Mouse (Mus musculus): ENCODE data around the gene Taco1. TPM values are rescaled to one million over a fixed set of nuclear protein-coding genes. Genes with fewer than 3 reads are reported as not detected.
"Not testable (repeated sequence)": the region's sequence is repeated elsewhere in the genome, so short reads cannot be mapped to it uniquely, and the experiment has no call there.

The Taco1 gene
- 10.4 and 14.0 TPM in 2 replicates for polyA plus RNA-seq (2016; fragmentation: Nextera tagmentation; extraction: Ambion mirVana)

- H3K27me3 ChIP-seq (ENCODE audit: insufficient read depth, poor library complexity, severe bottlenecking): no peaks in the 10 kb centered on the region
- H3K36me3 ChIP-seq: peaks cover 6% of the 10 kb centered on the region; the same call in 1 of the 2 replicates
- WGBS: under 1% methylated on average over 49 of the region's 49 CpGs
- peak; percentile 93 for DNase-seq (ENCODE audit: low spot score)
- H3K4me1 ChIP-seq (replicated peaks): peaks cover 12% of the 10 kb centered on the region
- no peaks in the 10 kb centered on the region for H3K9me3 ChIP-seq
- H3K27ac ChIP-seq: peak within 1 kb of the TSS; percentile 87
- H3K4me3 ChIP-seq: peak within 1 kb of the TSS; percentile 81
Observed at GRCm38 (mm10) chr11:106065923-106066571, at the start of gene Taco1. Gene Taco1, plus strand, starts transcription at chr11:106066061.

GRCm38 (mm10) chr11:106016440-106016839 lies 49.4 kb upstream of the Taco1 start:
- Histone ChIP-seq H3K36me3 (no peaks in the 10 kb centered on the region), H3K27ac (no peak overlapping the region), H3K27me3 (ENCODE audit: insufficient read depth, poor library complexity, severe bottlenecking) (peaks cover 28% of the 10 kb centered on the region), H3K9me3 (no peaks in the 10 kb centered on the region), H3K4me3 (no peak overlapping the region), H3K4me1 (replicated peaks) (peaks cover 27% of the 10 kb centered on the region)
- 83% methylated on average over 5 of the region's 5 CpGs for WGBS
- DNase-seq (ENCODE audit: low spot score): no peak

- H3K27ac ChIP-seq: peak overlapping the region; percentile 74
- H3K27me3 ChIP-seq (ENCODE audit: insufficient read depth, poor library complexity, severe bottlenecking): peaks cover 34% of the 10 kb centered on the region
- WGBS: 1% methylated on average over 50 of the region's 50 CpGs
- peaks cover 13% of the 10 kb centered on the region for H3K4me1 ChIP-seq (replicated peaks)
- no peaks in the 10 kb centered on the region for H3K36me3 ChIP-seq
- no peaks in the 10 kb centered on the region for H3K9me3 ChIP-seq
- peak; percentile 46 for DNase-seq (ENCODE audit: low spot score)
- peak overlapping the region; percentile 56 for H3K4me3 ChIP-seq
Observed at GRCm38 (mm10) chr11:106020051-106020763, 45.7 kb upstream of the Taco1 start.

- H3K36me3 ChIP-seq: peaks cover 8% of the 10 kb centered on the region
- DNase-seq (ENCODE audit: low spot score): no peak
- H3K9me3 ChIP-seq: no peaks in the 10 kb centered on the region
- H3K27me3 ChIP-seq (ENCODE audit: insufficient read depth, poor library complexity, severe bottlenecking): peaks cover 13% of the 10 kb centered on the region
- WGBS: 79% methylated on average over 3 of the region's 3 CpGs
- H3K4me1 ChIP-seq (replicated peaks): peaks cover 7% of the 10 kb centered on the region; the same call in 1 of the 2 replicates
- H3K27ac ChIP-seq: no peak overlapping the region
- H3K4me3 ChIP-seq: no peak overlapping the region
Observed at GRCm38 (mm10) chr11:106025774-106026173, 40.1 kb upstream of the Taco1 start.

- WGBS: 39% methylated on average over 11 of the region's 11 CpGs
- Histone ChIP-seq H3K27me3 (ENCODE audit: insufficient read depth, poor library complexity, severe bottlenecking) (peaks cover 5% of the 10 kb centered on the region), H3K4me1 (replicated peaks) (peaks cover 7% of the 10 kb centered on the region; the same call in 1 of the 2 replicates), H3K9me3 (no peaks in the 10 kb centered on the region), H3K36me3 (peaks cover 8% of the 10 kb centered on the region), H3K27ac (no peak overlapping the region), H3K4me3 (no peak overlapping the region)
- DNase-seq (ENCODE audit: low spot score): peak; percentile 41
Observed at GRCm38 (mm10) chr11:106026465-106027151, 39.3 kb upstream of the Taco1 start.

GRCm38 (mm10) chr11:106027607-106028006 lies 38.3 kb upstream of the Taco1 start:
- no peak overlapping the region for H3K27ac ChIP-seq
- DNase-seq (ENCODE audit: low spot score): no peak
- WGBS: 89% methylated on average over 5 of the region's 5 CpGs

GRCm38 (mm10) chr11:106032074-106032473 lies 33.8 kb upstream of the Taco1 start:
- Histone ChIP-seq H3K4me1 (replicated peaks) (peaks cover 15% of the 10 kb centered on the region), H3K4me3 (peak overlapping the region; percentile 47), H3K27ac (peak overlapping the region; percentile 75; the same call in 1 of the 2 replicates)
- not testable (repeated sequence) for H3K27me3 ChIP-seq (ENCODE audit: insufficient read depth, poor library complexity, severe bottlenecking); DNase-seq (ENCODE audit: low spot score); H3K36me3 ChIP-seq; H3K9me3 ChIP-seq
- 36% methylated on average over 15 of the region's 25 CpGs for WGBS

More at GRCm38 (mm10) chr11:106027607-106028006, 38.3 kb upstream of the Taco1 start:
- H3K9me3 ChIP-seq: no peaks in the 10 kb centered on the region; the same call in 1 of the 2 replicates
- H3K36me3 ChIP-seq: peaks cover 8% of the 10 kb centered on the region
- no peak overlapping the region for H3K4me3 ChIP-seq
- H3K4me1 ChIP-seq (replicated peaks): peaks cover 7% of the 10 kb centered on the region; the same call in 1 of the 2 replicates
- no peaks in the 10 kb centered on the region for H3K27me3 ChIP-seq (ENCODE audit: insufficient read depth, poor library complexity, severe bottlenecking)

- H3K27ac ChIP-seq: peak overlapping the region; percentile 82
- H3K4me1 ChIP-seq (replicated peaks): peaks cover 27% of the 10 kb centered on the region
- WGBS: 45% methylated on average over 11 of the region's 11 CpGs
- no peaks in the 10 kb centered on the region; the same call in 1 of the 2 replicates for H3K9me3 ChIP-seq
- DNase-seq (ENCODE audit: low spot score): peak; percentile 59
- H3K27me3 ChIP-seq (ENCODE audit: insufficient read depth, poor library complexity, severe bottlenecking): no peaks in the 10 kb centered on the region
- H3K36me3 ChIP-seq: no peaks in the 10 kb centered on the region
- peak overlapping the region; percentile 23 for H3K4me3 ChIP-seq
Observed at GRCm38 (mm10) chr11:106033491-106033919, 32.4 kb upstream of the Taco1 start.

- Histone ChIP-seq H3K4me1 (replicated peaks) (peaks cover 31% of the 10 kb centered on the region), H3K36me3 (no peaks in the 10 kb centered on the region), H3K27me3 (ENCODE audit: insufficient read depth, poor library complexity, severe bottlenecking) (no peaks in the 10 kb centered on the region), H3K9me3 (no peaks in the 10 kb centered on the region; the same call in 1 of the 2 replicates), H3K27ac (no peak overlapping the region), H3K4me3 (no peak overlapping the region)
- 90% methylated on average over 9 of the region's 9 CpGs for WGBS
- no peak for DNase-seq (ENCODE audit: low spot score)
Observed at GRCm38 (mm10) chr11:106034986-106035385, 30.9 kb upstream of the Taco1 start.

- Histone ChIP-seq H3K9me3 (no peaks in the 10 kb centered on the region; the same call in 1 of the 2 replicates), H3K4me3 (peak within 1 kb of the TSS; percentile 98), H3K4me1 (replicated peaks) (peaks cover 31% of the 10 kb centered on the region), H3K27me3 (ENCODE audit: insufficient read depth, poor library complexity, severe bottlenecking) (no peaks in the 10 kb centered on the region), H3K36me3 (no peaks in the 10 kb centered on the region; the same call in 1 of the 2 replicates), H3K27ac (peak within 1 kb of the TSS; percentile 92)
- peak; percentile 98 for DNase-seq (ENCODE audit: low spot score)
- under 1% methylated on average over 66 of the region's 66 CpGs for WGBS
Observed at GRCm38 (mm10) chr11:106036548-106037417, 29.1 kb upstream of the Taco1 start, which contains the start of gene Dcaf7. Gene Dcaf7, plus strand, starts transcription at chr11:106036872.

- Histone ChIP-seq H3K27ac (peak overlapping the region; percentile 92), H3K36me3 (no peaks in the 10 kb centered on the region; the same call in 1 of the 2 replicates), H3K27me3 (ENCODE audit: insufficient read depth, poor library complexity, severe bottlenecking) (no peaks in the 10 kb centered on the region), H3K4me1 (replicated peaks) (peaks cover 31% of the 10 kb centered on the region), H3K4me3 (peak overlapping the region; percentile 98), H3K9me3 (no peaks in the 10 kb centered on the region)
- WGBS: under 1% methylated on average over 13 of the region's 13 CpGs
- peak; percentile 59 for DNase-seq (ENCODE audit: low spot score)
Observed at GRCm38 (mm10) chr11:106037418-106037751, 28.5 kb upstream of the Taco1 start.

- Histone ChIP-seq H3K9me3 (no peaks in the 10 kb centered on the region), H3K36me3 (peaks cover 39% of the 10 kb centered on the region)
Observed at GRCm38 (mm10) chr11:106044349-106044748, 21.5 kb upstream of the Taco1 start.

More at GRCm38 (mm10) chr11:106044349-106044748, 21.5 kb upstream of the Taco1 start:
- Histone ChIP-seq H3K27ac (no peak overlapping the region), H3K4me1 (replicated peaks) (no peaks in the 10 kb centered on the region), H3K4me3 (no peak overlapping the region), H3K27me3 (ENCODE audit: insufficient read depth, poor library complexity, severe bottlenecking) (no peaks in the 10 kb centered on the region)
- DNase-seq (ENCODE audit: low spot score): no peak
